In the genomic region with DNA sequence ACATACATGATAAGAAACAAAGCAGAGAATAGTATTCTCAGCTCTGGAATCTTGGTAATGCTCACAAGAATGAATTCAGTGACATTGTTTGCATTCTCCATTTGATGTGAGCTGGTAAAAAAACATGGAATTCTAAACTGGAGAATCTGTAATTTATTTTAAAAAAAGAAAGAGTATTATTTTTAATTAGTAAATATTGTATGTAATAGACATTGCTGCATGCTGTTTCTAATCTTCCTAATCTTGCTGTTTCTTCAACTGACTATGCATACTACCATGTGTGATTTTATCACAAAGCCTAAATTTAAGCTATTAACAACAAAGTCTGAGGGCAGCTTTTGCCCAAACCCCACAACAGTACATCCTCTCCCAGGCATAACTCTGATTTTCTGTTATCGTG, we compare ENCODE assay signal across 25 mouse cellular contexts. TPM values are rescaled to one million over a fixed set of nuclear protein-coding genes. Genes with fewer than 3 reads are reported as not detected.
"Had no signal": no experiment of that assay in that cellular context is flagged by ENCODE, and none has a peak within 500 bp of the region (broad histone marks: within the 10 kb centered on the region; RNA-seq: fewer than 3 reads in every experiment).

Gene Olfr1230, minus strand, starts transcription at position 101 of the 400 bp plus-strand sequence.

- H3K4me1 ChIP-seq: neural tube, embryonic 13.5 days; neural tube, embryonic 15.5 days; stomach, embryonic 15.5 days had no signal

- H3K27ac ChIP-seq: neural tube, embryonic 13.5 days; neural tube, embryonic 15.5 days; stomach, embryonic 15.5 days; stomach, postnatal 0 days had no signal

- H3K4me3 ChIP-seq: neural tube, embryonic 13.5 days; neural tube, embryonic 15.5 days; stomach, embryonic 15.5 days had no signal

- DNase-seq: retina, postnatal 1 day; right cerebral cortex, adult 18-20 months; right cerebral cortex, postnatal 14 days; right cerebral cortex, postnatal 25 days; right cerebral cortex, postnatal 4 days; spleen, adult 18-20 months; thymus, adult 18-20 months; thymus, adult 2 months; thymus, postnatal 14 days; thymus, postnatal 25 days; thymus, postnatal 36 days; thymus, postnatal 4 days had no signal

RNA-seq across cellular contexts. Expression of gene Olfr1230, which starts in this region (rescaled TPM):
- total RNA-seq: neutrophil, adult 5-6 weeks had no signal
- polyA plus RNA-seq: neural tube, embryonic 13.5 days; neural tube, embryonic 14.5 days; neural tube, embryonic 15.5 days; small intestine, adult 2 months; spleen, adult 2 months; stomach, embryonic 14.5 days; stomach, embryonic 15.5 days; stomach, embryonic 16.5 days; stomach, postnatal 0 days; testis, adult 2 months; thymus, adult 2 months; thymus, postnatal 0 days; urinary bladder, adult 2 months had no signal
